Mouse (Mus musculus): ENCODE results near the gene Nap1l5. TPM values are rescaled to one million over a fixed set of nuclear protein-coding genes. Genes with fewer than 3 reads are reported as not detected.

Nap1l5 gene
- not detected for total RNA-seq (2023)

DNA sequence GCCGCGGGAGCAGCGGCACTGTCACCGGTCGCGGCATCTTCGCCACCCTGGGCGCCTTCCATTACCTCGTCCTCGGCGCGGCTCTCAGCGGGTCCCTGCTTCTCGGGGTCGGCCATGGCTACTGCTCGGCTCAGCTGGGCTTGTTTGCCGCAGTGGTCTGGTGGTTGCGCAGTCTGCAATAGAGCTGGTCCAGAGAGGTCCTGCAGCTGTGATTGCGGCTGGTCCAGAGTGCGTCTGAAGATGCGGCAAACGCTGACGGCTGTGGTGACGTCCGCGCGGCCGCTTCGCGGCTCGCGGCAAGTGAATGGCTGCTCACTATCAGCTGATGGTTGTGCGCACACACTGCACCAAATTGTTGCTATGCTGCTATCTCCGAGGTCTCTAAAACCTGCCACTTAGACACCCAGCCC, at the start of gene Nap1l5:
Gene Nap1l5 (minus strand): TSS at position 225 of the 410 bp plus-strand sequence.

Other genes starting within 250 kb of the Nap1l5 start
- 10 to 100 TPM; 27.3 to 30.9 TPM for gene Herc3, start 75.6 kb downstream of the Nap1l5 start, total RNA-seq (2023)
- gene Fam13a, start 117.5 kb upstream of the Nap1l5 start, total RNA-seq (2023) = not detected

Data from neutrophil, adult 83 days (primary cell).